Mouse (Mus musculus) heart, embryonic 12.5 days (tissue): ENCODE measurements around the gene Dbh. TPM values are rescaled to one million over a fixed set of nuclear protein-coding genes. Genes with fewer than 3 reads are reported as not detected.

Experiments used
- ATAC-seq: fragments of 200-750 bp; cut with Nextera tagmentation; 2 replicates; pipeline ENCODE4 v1.8.0; 2017; ENCODE audit warnings: moderate TSS enrichment, moderate library complexity; ENCODE audit not compliant: insufficient number of reproducible peaks, low FRiP score
- H3K27ac ChIP-seq: fragments of 300-500 bp; sonication (generic); 2 replicates; pipeline ENCODE4 v1.5.1; 2016; ENCODE audit warnings: mild to moderate bottlenecking, moderate library complexity; ENCODE audit not compliant: poor library complexity, severe bottlenecking
- H3K27me3 ChIP-seq: fragments of 300-500 bp; sonication (generic); replicated peaks from 2 replicates; pipeline ENCODE4 v1.6.1; 2016; ENCODE audit warnings: mild to moderate bottlenecking, moderate library complexity
- H3K36me3 ChIP-seq: fragments of 300-500 bp; sonication (generic); 2 replicates; pipeline ENCODE4 v1.6.1; 2016; ENCODE audit warnings: mild to moderate bottlenecking, moderate library complexity
- H3K4me1 ChIP-seq: fragments of 300-500 bp; sonication (generic); replicated peaks from 2 replicates; pipeline ENCODE4 v1.6.1; 2016; ENCODE audit warnings: mild to moderate bottlenecking
- H3K4me2 ChIP-seq: fragments of 300-500 bp; sonication (generic); 2 replicates; pipeline ENCODE4 v1.6.1; 2016; ENCODE audit warnings: mild to moderate bottlenecking, moderate library complexity
- H3K4me3 ChIP-seq: fragments of 300-500 bp; sonication (generic); 2 replicates; pipeline ENCODE4 v1.5.1; 2016; ENCODE audit warnings: mild to moderate bottlenecking
- H3K9ac ChIP-seq: fragments of 300-500 bp; sonication (generic); 2 replicates; pipeline ENCODE4 v1.6.1; 2016; ENCODE audit warnings: mild to moderate bottlenecking, moderate library complexity
- H3K9me3 ChIP-seq: fragments of 300-500 bp; sonication (generic); replicated peaks from 2 replicates; pipeline ENCODE4 v1.6.1; 2016; ENCODE audit warnings: mild to moderate bottlenecking, moderate library complexity
- WGBS: fragments of 180-500 bp; shearing (Covaris S2); methylation state at CpG from one replicate; pipeline ENCODE4 v1.1.7; 2016; 5-methylcytosine and 5-hydroxymethylcytosine counted together
- polyA plus RNA-seq: library from polyadenylated mRNA; unstranded; fragments of >200 nt; fragmentation: Nextera tagmentation; extraction: Ambion mirVana; gene quantifications from 2 replicates; pipeline ENCODE4 v1.2.1, GENCODE M21; 2016

The Dbh gene
- 0.15 and 0.28 TPM in 2 replicates for polyA plus RNA-seq

GRCm38 (mm10) chr2:27164796-27165590, at the start of gene Dbh:
Dbh (plus strand) TSS chr2:27165233.
- 77% methylated on average over 12 of the region's 12 CpGs for WGBS
- ATAC-seq = no peak
- Histone ChIP-seq H3K4me3 (no peak within 1 kb of the TSS), H3K9ac (no peak within 1 kb of the TSS), H3K4me2 (no peak within 1 kb of the TSS), H3K36me3 (no peaks in the 10 kb centered on the region), H3K27me3 (peaks cover 6% of the 10 kb centered on the region; the same call in 1 of the 2 replicates), H3K9me3 (no peaks in the 10 kb centered on the region), H3K27ac (no peak within 1 kb of the TSS), H3K4me1 (peaks cover 21% of the 10 kb centered on the region)

- H3K4me3 ChIP-seq = no peak overlapping the region
- H3K27ac ChIP-seq = no peak overlapping the region; the same call in 1 of the 2 replicates
- H3K9me3 ChIP-seq = no peaks in the 10 kb centered on the region
- H3K9ac ChIP-seq = no peak overlapping the region
- ATAC-seq = no peak
- 0 out of 2 replicates have a peak, but pooled peaks cover 5% of the 10 kb centered on the region for H3K27me3 ChIP-seq
- 42% methylated on average over 4 of the region's 4 CpGs for WGBS
- no peaks in the 10 kb centered on the region for H3K36me3 ChIP-seq
- no peak overlapping the region for H3K4me2 ChIP-seq
- H3K4me1 ChIP-seq = peaks cover 48% of the 10 kb centered on the region
Measured at GRCm38 (mm10) chr2:27118452-27118851, 46.6 kb upstream of the Dbh start.

GRCm38 (mm10) chr2:27119766-27120165, 45.3 kb upstream of the Dbh start:
- no peak for ATAC-seq
- 0 out of 2 replicates have a peak overlapping the region, but pooled peaks have one; percentile 28 for H3K27ac ChIP-seq
- H3K9me3 ChIP-seq = no peaks in the 10 kb centered on the region
- H3K27me3 ChIP-seq = 0 out of 2 replicates have a peak, but pooled peaks cover 5% of the 10 kb centered on the region
- no peak overlapping the region for H3K4me3 ChIP-seq
- peaks cover 48% of the 10 kb centered on the region for H3K4me1 ChIP-seq
- WGBS = 74% methylated on average over 2 of the region's 2 CpGs
- H3K36me3 ChIP-seq = no peaks in the 10 kb centered on the region
- no peak overlapping the region for H3K4me2 ChIP-seq
- H3K9ac ChIP-seq = no peak overlapping the region

- H3K27ac ChIP-seq = peak overlapping the region; percentile 28; the same call in 1 of the 2 replicates
- H3K4me1 ChIP-seq = peaks cover 48% of the 10 kb centered on the region
- 38% methylated on average over 8 of the region's 8 CpGs for WGBS
- H3K9me3 ChIP-seq = no peaks in the 10 kb centered on the region
- H3K4me3 ChIP-seq = no peak overlapping the region
- no peak overlapping the region for H3K4me2 ChIP-seq
- no peak overlapping the region for H3K9ac ChIP-seq
- no peaks in the 10 kb centered on the region for H3K36me3 ChIP-seq
- peak; percentile 59; the same call in 1 of the 2 replicates for ATAC-seq
- H3K27me3 ChIP-seq = 0 out of 2 replicates have a peak, but pooled peaks cover 5% of the 10 kb centered on the region
Measured at GRCm38 (mm10) chr2:27120241-27120641, 44.8 kb upstream of the Dbh start.

- H3K9me3 ChIP-seq = no peaks in the 10 kb centered on the region
- H3K36me3 ChIP-seq = no peaks in the 10 kb centered on the region
- H3K4me1 ChIP-seq = peaks cover 48% of the 10 kb centered on the region
- peak; percentile 30; the same call in 1 of the 2 replicates for ATAC-seq
- H3K9ac ChIP-seq = no peak overlapping the region
- H3K4me2 ChIP-seq = no peak overlapping the region
- 36% methylated on average over 9 of the region's 9 CpGs for WGBS
- H3K27ac ChIP-seq = no peak overlapping the region
- H3K27me3 ChIP-seq = 0 out of 2 replicates have a peak, but pooled peaks cover 5% of the 10 kb centered on the region
- no peak overlapping the region for H3K4me3 ChIP-seq
Measured at GRCm38 (mm10) chr2:27121626-27122355, 43.2 kb upstream of the Dbh start.

GRCm38 (mm10) chr2:27122578-27122977, 42.5 kb upstream of the Dbh start:
- Histone ChIP-seq H3K4me2 (no peak overlapping the region), H3K9me3 (no peaks in the 10 kb centered on the region), H3K9ac (no peak overlapping the region), H3K27ac (no peak overlapping the region), H3K4me1 (peaks cover 48% of the 10 kb centered on the region), H3K4me3 (no peak overlapping the region), H3K27me3 (peaks cover 8% of the 10 kb centered on the region; the same call in 1 of the 2 replicates), H3K36me3 (no peaks in the 10 kb centered on the region)
- no peak for ATAC-seq
- WGBS = 69% methylated on average over 9 of the region's 9 CpGs

- Histone ChIP-seq H3K36me3 (no peaks in the 10 kb centered on the region), H3K27ac (no peak overlapping the region), H3K9me3 (no peaks in the 10 kb centered on the region), H3K4me3 (no peak overlapping the region), H3K4me1 (peaks cover 47% of the 10 kb centered on the region), H3K27me3 (peaks cover 13% of the 10 kb centered on the region; the same call in 1 of the 2 replicates), H3K4me2 (no peak overlapping the region), H3K9ac (no peak overlapping the region)
- WGBS = 83% methylated on average over 4 of the region's 4 CpGs
- no peak for ATAC-seq
Measured at GRCm38 (mm10) chr2:27123121-27123520, 41.9 kb upstream of the Dbh start.

- Histone ChIP-seq H3K9ac (no peak overlapping the region), H3K9me3 (no peaks in the 10 kb centered on the region), H3K36me3 (no peaks in the 10 kb centered on the region), H3K4me3 (no peak overlapping the region), H3K27me3 (peaks cover 14% of the 10 kb centered on the region), H3K27ac (no peak overlapping the region), H3K4me1 (peaks cover 19% of the 10 kb centered on the region), H3K4me2 (no peak overlapping the region)
- 26% methylated on average over 10 of the region's 10 CpGs for WGBS
- ATAC-seq = no peak
Measured at GRCm38 (mm10) chr2:27125979-27126378, 39.1 kb upstream of the Dbh start.

GRCm38 (mm10) chr2:27126496-27126895, 38.5 kb upstream of the Dbh start:
- WGBS = 55% methylated on average over 4 of the region's 4 CpGs
- peaks cover 18% of the 10 kb centered on the region for H3K27me3 ChIP-seq
- H3K4me1 ChIP-seq = peaks cover 14% of the 10 kb centered on the region
- H3K9me3 ChIP-seq = no peaks in the 10 kb centered on the region
- no peak overlapping the region for H3K27ac ChIP-seq
- no peak overlapping the region for H3K9ac ChIP-seq
- no peaks in the 10 kb centered on the region for H3K36me3 ChIP-seq
- ATAC-seq = no peak
- no peak overlapping the region for H3K4me3 ChIP-seq
- no peak overlapping the region for H3K4me2 ChIP-seq

- no peaks in the 10 kb centered on the region for H3K9me3 ChIP-seq
- no peak overlapping the region for H3K27ac ChIP-seq
- no peaks in the 10 kb centered on the region for H3K36me3 ChIP-seq
- no peak for ATAC-seq
- 64% methylated on average over 3 of the region's 3 CpGs for WGBS
- no peak overlapping the region for H3K9ac ChIP-seq
- H3K4me2 ChIP-seq = no peak overlapping the region
- no peak overlapping the region for H3K4me3 ChIP-seq
- peaks cover 14% of the 10 kb centered on the region for H3K27me3 ChIP-seq
- no peaks in the 10 kb centered on the region; the same call in 1 of the 2 replicates for H3K4me1 ChIP-seq
Measured at GRCm38 (mm10) chr2:27128990-27129389, 36.0 kb upstream of the Dbh start.

- WGBS = 81% methylated on average over 5 of the region's 5 CpGs
- no peak overlapping the region for H3K4me2 ChIP-seq
- no peak for ATAC-seq
- no peaks in the 10 kb centered on the region for H3K9me3 ChIP-seq
- H3K4me3 ChIP-seq = no peak overlapping the region
- H3K4me1 ChIP-seq = no peaks in the 10 kb centered on the region
- no peak overlapping the region for H3K9ac ChIP-seq
- H3K27me3 ChIP-seq = peaks cover 61% of the 10 kb centered on the region
- H3K27ac ChIP-seq = no peak overlapping the region
- H3K36me3 ChIP-seq = no peaks in the 10 kb centered on the region
Measured at GRCm38 (mm10) chr2:27135935-27136334, 29.1 kb upstream of the Dbh start.
